Mouse (Mus musculus) small intestine, adult 10 weeks (tissue): ENCODE results near the gene Cyb5rl. TPM values are rescaled to one million over a fixed set of nuclear protein-coding genes. Genes with fewer than 3 reads are reported as not detected.

Experiments
- polyA plus RNA-seq: library from polyadenylated mRNA; stranded (reverse); fragments of 350-450 nt; fragmentation: Illumina TruSeq; extraction: RNeasy Lipid Tissue Mini Kit (QIAGEN cat#74804); gene quantifications from one replicate; pipeline ENCODE4 v1.2.3, GENCODE M21; 2014; ENCODE audit warnings: low replicate concordance

Gene Cyb5rl
- polyA plus RNA-seq, result 0.78 TPM

DNA sequence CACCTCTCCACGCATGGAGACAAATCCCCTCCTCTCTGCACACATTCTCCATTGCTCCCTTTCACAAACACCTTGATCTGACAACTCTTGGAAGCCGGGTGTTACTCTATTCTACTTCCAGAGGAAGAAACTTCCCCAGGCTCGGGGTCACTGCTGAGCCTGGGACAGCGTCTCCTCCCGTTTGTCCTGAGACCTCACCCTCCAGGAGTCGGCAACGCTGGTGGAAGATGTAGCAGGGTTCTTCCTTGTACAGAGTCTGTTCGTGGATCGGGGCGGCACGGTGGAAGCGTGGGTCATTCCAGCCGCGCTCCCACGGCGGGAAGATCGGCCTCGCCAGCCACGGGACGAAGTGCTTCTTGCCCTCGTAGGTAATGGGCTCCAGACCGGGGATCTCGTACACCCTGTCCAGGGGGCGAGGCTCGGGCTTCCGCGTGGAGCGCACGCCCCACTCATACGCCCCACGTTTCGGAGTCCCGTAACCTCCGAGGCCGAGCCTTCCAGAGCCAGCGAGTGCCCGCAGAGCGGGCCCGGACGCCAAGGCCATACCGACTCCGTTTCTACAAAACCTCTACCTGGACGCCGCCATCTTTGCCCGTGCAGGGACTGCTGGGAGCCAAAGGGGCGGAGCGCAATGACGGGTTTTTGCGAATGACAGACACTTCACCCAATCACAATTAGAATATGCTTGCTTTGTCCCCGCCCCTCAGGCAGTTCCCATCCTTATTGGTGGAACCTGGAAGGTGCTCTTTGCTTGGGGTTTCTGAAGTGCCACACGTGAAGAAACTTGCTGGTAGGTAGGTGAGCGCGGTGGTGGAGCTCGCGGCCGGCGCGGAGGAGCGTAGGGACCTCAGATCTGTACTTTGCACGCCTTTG is at the start of gene Cyb5rl, which contains the start of gene Mrpl37:
Gene Cyb5rl (plus strand): TSS at position 737 of the 873 bp plus-strand sequence.
Gene Mrpl37 (minus strand): TSS at position 617 of the 873 bp plus-strand sequence.

DNA sequence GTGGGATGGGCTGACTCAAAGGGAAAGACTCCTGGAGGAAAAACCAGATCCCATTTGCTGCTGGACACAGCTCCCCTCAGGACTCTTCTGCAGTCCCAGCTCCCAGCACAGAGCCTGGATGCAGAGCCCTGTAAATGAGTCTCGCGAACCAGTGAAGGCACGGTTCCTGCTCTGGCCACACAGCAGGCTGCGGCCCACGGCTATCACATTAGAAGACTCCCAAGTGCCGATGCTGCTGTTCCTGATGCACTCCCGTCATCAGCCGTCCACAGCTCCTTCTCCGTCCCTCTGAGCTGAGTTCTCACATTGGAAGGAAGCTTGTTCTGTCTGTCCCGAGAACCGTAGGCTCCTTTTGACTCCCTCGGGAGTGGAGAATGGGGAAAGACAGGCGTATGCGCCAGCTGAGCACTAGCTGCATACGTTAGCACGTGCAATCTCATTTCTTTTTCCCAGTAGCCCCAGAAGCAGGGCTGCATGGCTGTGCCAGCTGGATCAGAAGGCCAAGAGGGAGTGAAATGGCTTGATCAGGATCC is 30.1 kb downstream of the Cyb5rl start, which contains the start of gene Cdcp2:
Gene Cdcp2 (plus strand): TSS at position 51 of the 533 bp plus-strand sequence.

Other genes starting within 250 kb of the Cyb5rl start
- 24.0 TPM for gene Ssbp3, start 156.3 kb upstream of the Cyb5rl start, polyA plus RNA-seq
- 19.3 TPM for gene Mrpl37, start 120 bp upstream of the Cyb5rl start, polyA plus RNA-seq
- gene Cdcp2, start 29.9 kb downstream of the Cyb5rl start, polyA plus RNA-seq, result not detected
- 727 TPM for gene Tmem59, start 111.4 kb downstream of the Cyb5rl start, polyA plus RNA-seq
- 29.7 TPM for gene Tceanc2, start 112.1 kb downstream of the Cyb5rl start, polyA plus RNA-seq
- gene Ldlrad1, start 142.2 kb downstream of the Cyb5rl start, polyA plus RNA-seq, result not detected
- gene Lrrc42, start 186.5 kb downstream of the Cyb5rl start, polyA plus RNA-seq, result 13.4 TPM
- 41.3 TPM for gene Hspb11, start 186.6 kb downstream of the Cyb5rl start, polyA plus RNA-seq
- 163 TPM for gene Dio1, start 240.2 kb downstream of the Cyb5rl start, polyA plus RNA-seq
- 48.8 TPM for gene Yipf1, start 247.4 kb downstream of the Cyb5rl start, polyA plus RNA-seq